Mouse (Mus musculus): Measurements from ENCODE around the gene Fbxo24. TPM values are rescaled to one million over a fixed set of nuclear protein-coding genes. Genes with fewer than 3 reads are reported as not detected.

The Fbxo24 gene
- polyA plus RNA-seq, 1 experiment from 2014 or later: 0.25 TPM

- no peak for ATAC-seq (ENCODE audit: insufficient number of reproducible peaks, low FRiP score, low TSS enrichment, low read depth)
- Histone ChIP-seq H3K9ac (no peak overlapping the region), H3K27ac (replicated peaks) (no peak overlapping the region; the same call in 1 of the 2 replicates), H3K4me3 (replicated peaks) (no peak overlapping the region), H3K4me1 (0 out of 2 replicates have a peak, but pooled peaks cover 12% of the 10 kb centered on the region), H3K9me3 (replicated peaks) (no peaks in the 10 kb centered on the region), H3K4me2 (replicated peaks) (no peak overlapping the region), H3K27me3 (peaks cover 10% of the 10 kb centered on the region), H3K36me3 (no peaks in the 10 kb centered on the region)
- WGBS: 74% methylated on average over 17 of the region's 17 CpGs
Observed at GRCm38 (mm10) chr5:137570691-137571586, 57.9 kb downstream of the Fbxo24 start.

GRCm38 (mm10) chr5:137570181-137570580 lies 58.6 kb downstream of the Fbxo24 start:
- Histone ChIP-seq H3K36me3 (no peaks in the 10 kb centered on the region), H3K4me3 (replicated peaks) (no peak overlapping the region), H3K4me2 (replicated peaks) (no peak overlapping the region), H3K9me3 (replicated peaks) (no peaks in the 10 kb centered on the region), H3K27ac (replicated peaks) (no peak overlapping the region), H3K9ac (no peak overlapping the region), H3K4me1 (0 out of 2 replicates have a peak, but pooled peaks cover 12% of the 10 kb centered on the region), H3K27me3 (peaks cover 10% of the 10 kb centered on the region)
- WGBS: 45% methylated on average over 7 of the region's 7 CpGs
- ATAC-seq (ENCODE audit: insufficient number of reproducible peaks, low FRiP score, low TSS enrichment, low read depth): no peak

GRCm38 (mm10) chr5:137569665-137570064 lies 59.1 kb downstream of the Fbxo24 start, which contains the start of gene Tfr2:
TSS of gene Tfr2 (plus strand) at chr5:137569840.
- no peak within 1 kb of the TSS for H3K4me2 ChIP-seq (replicated peaks)
- H3K9ac ChIP-seq: no peak within 1 kb of the TSS
- 0 out of 2 replicates have a peak, but pooled peaks cover 12% of the 10 kb centered on the region for H3K4me1 ChIP-seq
- H3K36me3 ChIP-seq: no peaks in the 10 kb centered on the region
- H3K27me3 ChIP-seq: peaks cover 9% of the 10 kb centered on the region
- ATAC-seq (ENCODE audit: insufficient number of reproducible peaks, low FRiP score, low TSS enrichment, low read depth): peak; percentile 37; the same call in 1 of the 2 replicates
- WGBS: 28% methylated on average over 9 of the region's 9 CpGs
- no peaks in the 10 kb centered on the region for H3K9me3 ChIP-seq (replicated peaks)
- H3K27ac ChIP-seq (replicated peaks): no peak within 1 kb of the TSS; the same call in 1 of the 2 replicates
- no peak within 1 kb of the TSS for H3K4me3 ChIP-seq (replicated peaks)

GRCm38 (mm10) chr5:137569031-137569430 lies 59.8 kb downstream of the Fbxo24 start:
- Histone ChIP-seq H3K4me2 (replicated peaks) (no peak overlapping the region), H3K4me3 (replicated peaks) (no peak overlapping the region), H3K9ac (no peak overlapping the region), H3K4me1 (0 out of 2 replicates have a peak, but pooled peaks cover 7% of the 10 kb centered on the region), H3K9me3 (replicated peaks) (no peaks in the 10 kb centered on the region), H3K36me3 (no peaks in the 10 kb centered on the region), H3K27me3 (peaks cover 3% of the 10 kb centered on the region; the same call in 1 of the 2 replicates), H3K27ac (replicated peaks) (no peak overlapping the region)
- 66% methylated on average over 12 of the region's 12 CpGs for WGBS
- no peak for ATAC-seq (ENCODE audit: insufficient number of reproducible peaks, low FRiP score, low TSS enrichment, low read depth)

- Histone ChIP-seq H3K9me3 (replicated peaks) (no peaks in the 10 kb centered on the region), H3K9ac (no peak overlapping the region), H3K27me3 (no peaks in the 10 kb centered on the region), H3K4me2 (replicated peaks) (no peak overlapping the region), H3K4me3 (replicated peaks) (no peak overlapping the region), H3K36me3 (no peaks in the 10 kb centered on the region), H3K27ac (replicated peaks) (no peak overlapping the region), H3K4me1 (0 out of 2 replicates have a peak, but pooled peaks cover 7% of the 10 kb centered on the region)
- WGBS: 83% methylated on average over 8 of the region's 8 CpGs
- no peak for ATAC-seq (ENCODE audit: insufficient number of reproducible peaks, low FRiP score, low TSS enrichment, low read depth)
Observed at GRCm38 (mm10) chr5:137568223-137568798, 60.5 kb downstream of the Fbxo24 start.

- no peak for ATAC-seq (ENCODE audit: insufficient number of reproducible peaks, low FRiP score, low TSS enrichment, low read depth)
- H3K4me3 ChIP-seq (replicated peaks): no peak overlapping the region
- no peaks in the 10 kb centered on the region for H3K9me3 ChIP-seq (replicated peaks)
- no peak overlapping the region for H3K27ac ChIP-seq (replicated peaks)
- no peaks in the 10 kb centered on the region for H3K36me3 ChIP-seq
- no peaks in the 10 kb centered on the region for H3K27me3 ChIP-seq
- H3K9ac ChIP-seq: no peak overlapping the region
- H3K4me2 ChIP-seq (replicated peaks): no peak overlapping the region
- 0 out of 2 replicates have a peak, but pooled peaks cover 7% of the 10 kb centered on the region for H3K4me1 ChIP-seq
- WGBS: 91% methylated on average over 5 of the region's 5 CpGs
Observed at GRCm38 (mm10) chr5:137566416-137566815, 62.4 kb downstream of the Fbxo24 start.

- Histone ChIP-seq H3K4me2 (replicated peaks) (no peak overlapping the region), H3K9me3 (replicated peaks) (no peaks in the 10 kb centered on the region), H3K4me3 (replicated peaks) (no peak overlapping the region), H3K27me3 (no peaks in the 10 kb centered on the region), H3K9ac (no peak overlapping the region), H3K4me1 (0 out of 2 replicates have a peak, but pooled peaks cover 7% of the 10 kb centered on the region), H3K27ac (replicated peaks) (no peak overlapping the region), H3K36me3 (no peaks in the 10 kb centered on the region)
- no peak for ATAC-seq (ENCODE audit: insufficient number of reproducible peaks, low FRiP score, low TSS enrichment, low read depth)
- 64% methylated on average over 6 of the region's 6 CpGs for WGBS
Observed at GRCm38 (mm10) chr5:137565744-137566143, 63.1 kb downstream of the Fbxo24 start.

- Histone ChIP-seq H3K27me3 (no peaks in the 10 kb centered on the region), H3K4me2 (replicated peaks) (no peak overlapping the region), H3K27ac (replicated peaks) (no peak overlapping the region), H3K9ac (no peak overlapping the region), H3K36me3 (no peaks in the 10 kb centered on the region), H3K4me1 (no peaks in the 10 kb centered on the region), H3K9me3 (replicated peaks) (no peaks in the 10 kb centered on the region), H3K4me3 (replicated peaks) (no peak overlapping the region)
- WGBS: 65% methylated on average over 10 of the region's 10 CpGs
- ATAC-seq (ENCODE audit: insufficient number of reproducible peaks, low FRiP score, low TSS enrichment, low read depth): no peak
Observed at GRCm38 (mm10) chr5:137562965-137563364, 65.8 kb downstream of the Fbxo24 start.

Other genes starting within 250 kb of the Fbxo24 start
- gene Zan, start 151.9 kb downstream of the Fbxo24 start, polyA plus RNA-seq (2015; fragmentation: Nextera tagmentation; extraction: Ambion mirVana): 0.21 and 0.23 TPM in 2 replicates
- 45.1 and 45.9 TPM in 2 replicates for gene Pop7, start 126.5 kb downstream of the Fbxo24 start, polyA plus RNA-seq (2015; fragmentation: Nextera tagmentation; extraction: Ambion mirVana)
- 12.7 and 15.5 TPM in 2 replicates for gene Gigyf1, start 110.5 kb downstream of the Fbxo24 start, polyA plus RNA-seq (2015; fragmentation: Nextera tagmentation; extraction: Ambion mirVana)
- gene Epo, start 95.8 kb downstream of the Fbxo24 start, polyA plus RNA-seq (2015; fragmentation: Nextera tagmentation; extraction: Ambion mirVana): not detected in 2 replicates
- 442 and 451 TPM in 2 replicates for gene Gnb2, start 95.5 kb downstream of the Fbxo24 start, polyA plus RNA-seq (2015; fragmentation: Nextera tagmentation; extraction: Ambion mirVana)
- 1.4 and 2.8 TPM in 2 replicates for gene Actl6b, start 75.5 kb downstream of the Fbxo24 start, polyA plus RNA-seq (2015; fragmentation: Nextera tagmentation; extraction: Ambion mirVana)
- 1.5 and 2.0 TPM in 2 replicates for gene Tfr2, start 59.2 kb downstream of the Fbxo24 start, polyA plus RNA-seq (2015; fragmentation: Nextera tagmentation; extraction: Ambion mirVana)
- 43.3 and 47.3 TPM in 2 replicates for gene Mospd3, start 27.9 kb downstream of the Fbxo24 start, polyA plus RNA-seq (2015; fragmentation: Nextera tagmentation; extraction: Ambion mirVana)
- 261 and 273 TPM in 2 replicates for gene Pcolce, start 15.2 kb downstream of the Fbxo24 start, polyA plus RNA-seq (2015; fragmentation: Nextera tagmentation; extraction: Ambion mirVana)
- gene Lrch4, start 119 bp upstream of the Fbxo24 start, polyA plus RNA-seq (2015; fragmentation: Nextera tagmentation; extraction: Ambion mirVana): 37.2 and 48.9 TPM in 2 replicates
- 12.7 and 13.1 TPM in 2 replicates for gene Gm20605, start 173 bp upstream of the Fbxo24 start, polyA plus RNA-seq (2015; fragmentation: Nextera tagmentation; extraction: Ambion mirVana)
- gene Sap25, start 12.3 kb upstream of the Fbxo24 start, polyA plus RNA-seq (2015; fragmentation: Nextera tagmentation; extraction: Ambion mirVana): 10.1 and 10.2 TPM in 2 replicates
- 0.16 and 0.28 TPM in 2 replicates for gene Irs3, start 16.7 kb upstream of the Fbxo24 start, polyA plus RNA-seq (2015; fragmentation: Nextera tagmentation; extraction: Ambion mirVana)
- 16.5 and 18.1 TPM in 2 replicates for gene Agfg2, start 55.7 kb upstream of the Fbxo24 start, polyA plus RNA-seq (2015; fragmentation: Nextera tagmentation; extraction: Ambion mirVana)
- gene Nyap1, start 112.6 kb upstream of the Fbxo24 start, polyA plus RNA-seq (2015; fragmentation: Nextera tagmentation; extraction: Ambion mirVana): 4.6 and 4.7 TPM in 2 replicates
- 167 and 175 TPM in 2 replicates for gene Tsc22d4, start 116.7 kb upstream of the Fbxo24 start, polyA plus RNA-seq (2015; fragmentation: Nextera tagmentation; extraction: Ambion mirVana)
- 34.5 and 39.9 TPM in 2 replicates for gene Ppp1r35, start 149.8 kb upstream of the Fbxo24 start, polyA plus RNA-seq (2015; fragmentation: Nextera tagmentation; extraction: Ambion mirVana)
- gene Mepce, start 158.7 kb upstream of the Fbxo24 start, polyA plus RNA-seq (2015; fragmentation: Nextera tagmentation; extraction: Ambion mirVana): 12.4 and 13.7 TPM in 2 replicates
- 22.4 and 26.1 TPM in 2 replicates for gene Zcwpw1, start 158.8 kb upstream of the Fbxo24 start, polyA plus RNA-seq (2015; fragmentation: Nextera tagmentation; extraction: Ambion mirVana)
- 0.68 and 1.5 TPM in 2 replicates for gene Pilra, start 207.3 kb upstream of the Fbxo24 start, polyA plus RNA-seq (2015; fragmentation: Nextera tagmentation; extraction: Ambion mirVana)
- gene Pilrb1, start 229.1 kb upstream of the Fbxo24 start, polyA plus RNA-seq (2015; fragmentation: Nextera tagmentation; extraction: Ambion mirVana): 0.19 TPM in 1 of 2 replicates, not detected in the other
- 0.39 and 1.2 TPM in 2 replicates for gene Pilrb2, start 242.8 kb upstream of the Fbxo24 start, polyA plus RNA-seq (2015; fragmentation: Nextera tagmentation; extraction: Ambion mirVana)